Mouse (Mus musculus): ENCODE measurements around the gene Bank1. TPM values are rescaled to one million over a fixed set of nuclear protein-coding genes. Genes with fewer than 3 reads are reported as not detected.
"Not testable (repeated sequence)": the region's sequence is repeated elsewhere in the genome, so short reads cannot be mapped to it uniquely, and the experiment has no call there.

Gene Bank1
- polyA plus RNA-seq, 1 experiment, result 1.2 TPM

DNA sequence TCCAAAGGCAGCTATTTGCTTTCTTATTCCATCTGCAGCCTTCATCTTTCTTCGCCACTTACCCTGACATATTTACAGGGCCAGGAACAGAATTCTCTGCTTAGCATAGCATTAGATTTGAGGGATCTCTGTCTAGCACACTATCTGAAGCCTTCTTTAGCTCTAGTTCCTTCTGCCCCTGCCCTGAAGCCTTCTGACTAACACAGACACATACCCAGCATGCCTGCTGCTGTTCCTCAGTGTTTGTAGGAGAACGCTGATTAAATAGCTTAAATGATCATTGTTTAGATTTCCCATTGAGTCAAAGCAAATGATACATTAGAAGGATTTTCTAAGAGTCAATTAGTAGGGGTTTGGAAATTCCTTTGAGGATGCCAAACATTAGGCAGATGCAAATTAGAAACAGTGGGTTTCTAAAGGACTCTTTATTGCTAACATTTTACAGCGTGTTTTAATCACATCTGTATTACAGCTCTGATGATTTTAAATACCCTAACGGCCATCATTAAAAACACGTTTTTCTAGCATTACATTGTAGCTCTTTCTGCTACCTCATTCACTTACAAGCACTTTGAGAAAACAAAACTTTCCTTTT is 19.2 kb downstream of the Bank1 start:
- TF ChIP-seq CTCF (conservative IDR thresholded peaks at IDR 0.05; ENCODE audit: insufficient read depth, insufficient read length, low read depth, low read length) (no peak), POLR2A (IDR thresholded peaks at IDR 0.05; ENCODE audit: low read depth, low read length) (no peak)
- no peak overlapping the region for H3K27ac ChIP-seq (ENCODE audit: insufficient read depth, low read depth, low read length)
- no peaks in the 10 kb centered on the region for H3K27me3 ChIP-seq (replicated peaks; ENCODE audit: control insufficient read depth, insufficient read depth, low read length)
- no peak overlapping the region for H3K4me3 ChIP-seq (ENCODE audit: insufficient read depth, low read depth, low read length)
- no peaks in the 10 kb centered on the region for H3K4me1 ChIP-seq (ENCODE audit: control insufficient read depth, insufficient read depth, low read length)
- DNase-seq, result no peak
- H3K36me3 ChIP-seq (ENCODE audit: control insufficient read depth, insufficient read depth, low read length), result no peaks in the 10 kb centered on the region
- 66% methylated on average over 5 of the region's 5 CpGs for WGBS

DNA sequence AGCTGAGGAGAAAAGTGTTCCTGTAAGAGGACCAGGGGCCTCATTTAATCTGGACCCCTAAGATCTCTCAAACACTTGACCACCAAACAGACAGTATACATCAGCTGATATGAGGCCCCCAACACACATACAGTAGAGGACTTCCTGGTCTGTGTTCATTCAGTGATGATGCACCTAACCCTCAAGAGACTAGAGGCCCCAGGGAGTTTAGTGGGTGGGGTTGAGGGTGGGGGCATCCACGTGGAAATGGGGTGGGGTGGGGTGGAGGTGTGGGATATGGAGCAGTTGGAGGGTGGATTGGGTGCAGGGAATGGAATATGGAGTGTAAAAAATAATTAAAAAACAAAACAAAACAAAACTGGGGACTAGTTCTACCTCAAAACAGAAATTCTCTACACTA is 23.3 kb downstream of the Bank1 start:
- 37% methylated on average over 1 of the region's 1 CpGs for whole genome bisulfite sequencing
- no peak overlapping the region for H3K4me3 ChIP-seq (ENCODE audit: insufficient read depth, low read depth, low read length)
- no peaks in the 10 kb centered on the region for H3K4me1 ChIP-seq (ENCODE audit: control insufficient read depth, insufficient read depth, low read length)
- TF ChIP-seq CTCF (conservative IDR thresholded peaks at IDR 0.05; ENCODE audit: insufficient read depth, insufficient read length, low read depth, low read length), result no peak
- H3K27me3 ChIP-seq (replicated peaks; ENCODE audit: control insufficient read depth, insufficient read depth, low read length), result no peaks in the 10 kb centered on the region
- H3K36me3 ChIP-seq (ENCODE audit: control insufficient read depth, insufficient read depth, low read length), result no peaks in the 10 kb centered on the region
- no peak overlapping the region for H3K27ac ChIP-seq (ENCODE audit: insufficient read depth, low read depth, low read length)
- DNase-seq, result no peak

DNA sequence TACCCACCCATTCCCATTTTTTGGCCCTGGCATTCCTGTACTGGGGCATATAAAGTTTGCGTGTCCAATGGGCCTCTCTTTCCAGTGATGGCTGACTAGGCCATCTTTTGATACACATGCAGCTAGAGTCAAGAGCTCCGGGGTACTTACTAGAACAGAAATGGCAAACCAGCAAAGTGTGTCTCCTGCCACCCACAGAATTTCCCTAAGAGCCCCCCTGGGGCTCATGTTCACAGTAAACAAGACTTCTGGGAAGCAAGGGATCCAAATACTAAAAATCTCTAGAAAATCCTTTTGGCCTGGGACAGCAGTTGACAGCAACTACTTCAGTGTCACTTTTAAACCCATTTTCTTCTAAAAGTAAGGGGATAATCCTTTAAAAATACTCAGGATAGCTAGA is 25.1 kb downstream of the Bank1 start:
- DNase-seq; H3K4me1 ChIP-seq (ENCODE audit: control insufficient read depth, insufficient read depth, low read length); H3K36me3 ChIP-seq (ENCODE audit: control insufficient read depth, insufficient read depth, low read length); H3K4me3 ChIP-seq (ENCODE audit: insufficient read depth, low read depth, low read length); H3K27ac ChIP-seq (ENCODE audit: insufficient read depth, low read depth, low read length); H3K27me3 ChIP-seq (replicated peaks; ENCODE audit: control insufficient read depth, insufficient read depth, low read length): not testable (repeated sequence)
- 92% methylated on average over 2 of the region's 2 CpGs for WGBS

DNA sequence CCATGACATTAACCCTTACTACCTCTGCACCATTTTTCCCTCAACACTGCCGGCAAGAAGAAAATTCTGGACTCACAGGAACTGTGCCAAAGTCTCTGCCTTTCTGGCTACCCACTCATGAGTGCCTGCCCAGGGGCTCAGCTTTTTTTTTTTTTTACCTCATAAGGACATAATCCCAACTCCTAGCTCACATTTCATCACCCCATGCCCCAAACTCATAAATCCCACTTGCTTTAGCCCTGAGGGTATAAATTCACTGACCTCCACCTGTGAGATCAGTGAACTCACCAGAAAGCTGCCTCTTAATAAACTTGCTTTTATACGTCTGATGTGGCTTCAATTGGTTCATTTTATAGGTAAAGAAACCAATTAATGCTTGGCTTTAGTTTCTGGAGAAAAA is 28.5 kb downstream of the Bank1 start:
- TF ChIP-seq CTCF (conservative IDR thresholded peaks at IDR 0.05; ENCODE audit: insufficient read depth, insufficient read length, low read depth, low read length), result no peak
- TF ChIP-seq POLR2A (IDR thresholded peaks at IDR 0.05; ENCODE audit: low read depth, low read length), result no peak
- peak; percentile 16 for DNase-seq
- H3K36me3 ChIP-seq (ENCODE audit: control insufficient read depth, insufficient read depth, low read length), result no peaks in the 10 kb centered on the region
- no peak overlapping the region for H3K27ac ChIP-seq (ENCODE audit: insufficient read depth, low read depth, low read length)
- 46% methylated on average over 2 of the region's 2 CpGs for WGBS
- H3K4me1 ChIP-seq (ENCODE audit: control insufficient read depth, insufficient read depth, low read length), result no peaks in the 10 kb centered on the region
- no peaks in the 10 kb centered on the region for H3K27me3 ChIP-seq (replicated peaks; ENCODE audit: control insufficient read depth, insufficient read depth, low read length)
- H3K4me3 ChIP-seq (ENCODE audit: insufficient read depth, low read depth, low read length), result no peak overlapping the region

DNA sequence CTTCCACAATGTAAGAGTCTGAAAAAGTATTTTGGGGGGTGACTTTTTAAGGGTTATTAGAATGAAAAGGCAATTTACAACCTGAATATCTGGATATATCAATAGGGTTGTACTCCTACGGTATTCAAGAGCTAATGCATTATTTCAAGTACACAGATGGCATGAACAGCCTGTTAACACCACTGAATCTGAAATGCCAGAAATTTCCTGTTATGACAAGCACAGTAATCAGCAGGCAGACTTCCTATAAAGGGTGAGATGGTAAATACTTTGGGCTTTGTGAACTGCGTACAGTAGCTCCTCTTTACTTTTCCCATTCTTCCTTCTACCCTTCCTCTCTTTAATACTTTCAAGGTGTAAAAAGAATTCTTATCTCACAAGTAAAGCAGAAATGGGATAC is 30.6 kb downstream of the Bank1 start:
- 74% methylated on average over 2 of the region's 2 CpGs for WGBS
- H3K27ac ChIP-seq (ENCODE audit: insufficient read depth, low read depth, low read length), result no peak overlapping the region
- TF ChIP-seq POLR2A (IDR thresholded peaks at IDR 0.05; ENCODE audit: low read depth, low read length) (no peak), CTCF (conservative IDR thresholded peaks at IDR 0.05; ENCODE audit: insufficient read depth, insufficient read length, low read depth, low read length) (no peak)
- no peaks in the 10 kb centered on the region for H3K4me1 ChIP-seq (ENCODE audit: control insufficient read depth, insufficient read depth, low read length)
- no peaks in the 10 kb centered on the region for H3K27me3 ChIP-seq (replicated peaks; ENCODE audit: control insufficient read depth, insufficient read depth, low read length)
- H3K36me3 ChIP-seq (ENCODE audit: control insufficient read depth, insufficient read depth, low read length), result no peaks in the 10 kb centered on the region
- no peak overlapping the region for H3K4me3 ChIP-seq (ENCODE audit: insufficient read depth, low read depth, low read length)
- no peak for DNase-seq

DNA sequence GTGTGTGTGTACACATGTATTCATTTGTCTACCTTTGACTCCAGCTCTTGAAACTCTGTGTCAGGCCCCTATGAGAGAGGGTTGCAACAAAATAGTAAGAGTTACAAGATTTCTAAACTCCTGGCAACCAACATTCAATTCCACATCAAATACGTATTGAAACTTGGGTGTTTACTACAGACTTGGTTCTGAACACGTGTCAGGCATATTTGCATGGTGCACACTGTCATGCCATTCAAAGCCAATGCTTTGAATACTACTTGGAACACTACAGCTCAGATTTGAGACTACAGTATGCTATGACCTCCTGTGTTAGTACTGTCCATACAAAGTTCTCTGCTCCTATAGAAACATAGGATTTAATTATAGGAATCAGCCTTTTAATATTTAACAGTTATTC is 38.0 kb downstream of the Bank1 start:
- 77% methylated on average over 2 of the region's 2 CpGs for WGBS
- Histone ChIP-seq H3K36me3 (ENCODE audit: control insufficient read depth, insufficient read depth, low read length) (no peaks in the 10 kb centered on the region), H3K4me1 (ENCODE audit: control insufficient read depth, insufficient read depth, low read length) (no peaks in the 10 kb centered on the region), H3K27ac (ENCODE audit: insufficient read depth, low read depth, low read length) (no peak overlapping the region), H3K27me3 (replicated peaks; ENCODE audit: control insufficient read depth, insufficient read depth, low read length) (no peaks in the 10 kb centered on the region), H3K4me3 (ENCODE audit: insufficient read depth, low read depth, low read length) (no peak overlapping the region)
- no peak for TF ChIP-seq POLR2A (IDR thresholded peaks at IDR 0.05; ENCODE audit: low read depth, low read length)
- no peak for TF ChIP-seq CTCF (conservative IDR thresholded peaks at IDR 0.05; ENCODE audit: insufficient read depth, insufficient read length, low read depth, low read length)
- no peak for DNase-seq

DNA sequence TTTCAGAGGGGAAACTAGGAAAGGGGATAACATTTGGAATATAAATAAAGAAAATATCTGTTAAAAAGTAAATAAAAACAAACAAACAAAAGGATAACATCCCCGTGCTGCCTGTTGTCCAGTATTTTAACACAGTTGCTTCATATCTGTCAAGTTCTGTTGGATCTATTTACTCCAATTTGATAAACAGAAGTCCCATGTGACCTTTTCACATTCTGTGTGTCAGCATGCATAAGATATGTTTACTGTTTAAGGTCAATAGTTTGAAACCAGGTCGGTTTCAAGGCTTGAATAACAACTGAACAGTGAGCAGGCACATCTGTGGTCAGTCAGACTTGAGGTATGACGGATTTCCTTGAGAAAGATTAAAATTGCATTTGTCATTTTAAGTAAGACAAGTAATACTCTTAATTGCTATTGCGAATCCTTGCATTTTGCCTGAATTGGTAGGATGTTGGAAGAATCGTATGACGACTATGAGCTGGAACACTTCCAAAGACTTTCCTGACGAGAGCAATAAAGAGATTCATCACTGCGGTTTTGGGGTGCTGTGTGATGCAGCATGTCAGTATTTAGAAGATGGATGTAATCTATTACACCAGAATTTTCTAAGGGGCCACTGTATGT is 60.8 kb downstream of the Bank1 start:
- WGBS, result 76% methylated on average over 8 of the region's 8 CpGs
- H3K4me3 ChIP-seq (ENCODE audit: insufficient read depth, low read depth, low read length), result no peak overlapping the region
- DNase-seq, result no peak

More for the DNA sequence above, 60.8 kb downstream of the Bank1 start:
- TF ChIP-seq POLR2A (IDR thresholded peaks at IDR 0.05; ENCODE audit: low read depth, low read length), result no peak
- no peak for TF ChIP-seq CTCF (conservative IDR thresholded peaks at IDR 0.05; ENCODE audit: insufficient read depth, insufficient read length, low read depth, low read length)
- Histone ChIP-seq H3K27ac (ENCODE audit: insufficient read depth, low read depth, low read length) (no peak overlapping the region), H3K36me3 (ENCODE audit: control insufficient read depth, insufficient read depth, low read length) (no peaks in the 10 kb centered on the region), H3K4me1 (ENCODE audit: control insufficient read depth, insufficient read depth, low read length) (no peaks in the 10 kb centered on the region), H3K27me3 (replicated peaks; ENCODE audit: control insufficient read depth, insufficient read depth, low read length) (no peaks in the 10 kb centered on the region)

Measured in kidney, adult 2 months (tissue).